Mouse (Mus musculus) lung, postnatal 10 days (tissue): Measurements from ENCODE around the gene Hpcal1.
"Not testable (repeated sequence)": the region's sequence is repeated elsewhere in the genome, so short reads cannot be mapped to it uniquely, and the experiment has no call there.

Source experiments
- DNase-seq: peaks from one replicate; pipeline ENCODE4 v3.0.0; 2021

Gene Hpcal1

GRCm38 (mm10) chr12:17742571-17743321 is 52.1 kb downstream of the Hpcal1 start:
- peak; percentile 53 for DNase-seq

- no peak for DNase-seq
These were observed 54.8 kb downstream of the Hpcal1 start for GRCm38 (mm10) chr12:17745431-17745830.

- DNase-seq: peak; percentile 91
These were observed 56.1 kb downstream of the Hpcal1 start for GRCm38 (mm10) chr12:17746725-17747124.

- peak; percentile 58 for DNase-seq
These were observed 56.8 kb downstream of the Hpcal1 start for GRCm38 (mm10) chr12:17747191-17748154.

GRCm38 (mm10) chr12:17748155-17748529 is 57.5 kb downstream of the Hpcal1 start:
- no peak for DNase-seq

GRCm38 (mm10) chr12:17749784-17750183 is 59.1 kb downstream of the Hpcal1 start:
- DNase-seq: no peak

DNA sequence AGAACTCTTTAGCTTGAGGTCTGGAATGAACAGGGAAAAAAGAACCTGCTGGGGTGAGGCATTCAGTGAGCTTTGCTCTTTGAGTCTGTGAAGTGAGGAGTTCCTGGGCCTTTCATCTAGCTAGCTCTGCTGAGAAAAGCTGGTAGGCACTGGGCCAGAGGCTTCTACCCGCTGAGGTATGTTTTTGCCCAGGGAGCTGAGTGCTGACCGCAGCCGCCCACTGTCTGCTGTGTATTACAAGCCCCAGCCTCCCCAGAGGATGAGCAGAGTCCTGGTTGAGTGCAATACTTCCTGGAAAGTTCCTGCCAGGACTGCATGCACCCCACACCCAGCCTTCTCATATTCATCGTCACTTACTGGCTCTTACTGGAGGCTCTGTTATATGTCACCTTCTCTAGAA is 59.8 kb downstream of the Hpcal1 start:
- DNase-seq: peak; percentile 63

GRCm38 (mm10) chr12:17752828-17753227 is 62.2 kb downstream of the Hpcal1 start:
- no peak for DNase-seq

DNA sequence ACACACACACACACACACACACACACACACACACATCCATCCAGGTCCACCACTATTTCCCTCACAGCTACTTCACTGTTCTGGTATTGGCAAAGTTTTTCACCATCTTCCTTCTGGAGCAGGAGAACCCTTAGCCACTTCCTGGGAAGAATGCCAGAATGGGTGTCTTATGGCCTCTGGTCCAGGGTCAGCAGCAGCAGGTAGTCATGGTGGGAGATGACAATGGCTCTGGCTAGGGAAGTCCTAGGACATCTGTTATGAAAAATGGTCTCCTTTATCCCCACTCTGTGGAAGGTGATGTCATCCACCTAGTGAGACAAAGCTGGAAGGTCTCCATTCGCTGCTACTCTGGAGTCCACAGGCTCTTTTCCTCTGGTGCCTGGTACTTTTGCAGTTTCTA is 64.1 kb downstream of the Hpcal1 start:
- DNase-seq: no peak

DNA sequence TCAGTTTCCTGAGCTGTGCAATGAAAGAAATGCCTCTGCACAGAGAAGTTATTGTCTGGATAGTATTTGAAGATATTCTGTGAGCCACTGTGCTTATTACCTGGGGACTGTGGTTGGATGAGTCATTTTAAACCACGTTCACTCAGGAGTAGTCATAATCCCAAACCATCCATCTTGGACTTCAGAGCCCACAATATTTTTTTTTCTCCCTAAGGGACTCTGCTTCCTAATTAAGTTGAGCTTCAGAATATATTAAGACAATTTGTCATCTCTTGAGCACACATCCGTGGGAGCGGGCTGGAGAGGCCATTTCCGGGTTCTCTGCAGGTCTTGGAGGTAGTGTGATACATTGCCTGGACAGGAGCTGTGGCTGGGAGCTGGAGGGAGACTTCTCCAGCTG is 66.2 kb downstream of the Hpcal1 start:
- DNase-seq: no peak

DNA sequence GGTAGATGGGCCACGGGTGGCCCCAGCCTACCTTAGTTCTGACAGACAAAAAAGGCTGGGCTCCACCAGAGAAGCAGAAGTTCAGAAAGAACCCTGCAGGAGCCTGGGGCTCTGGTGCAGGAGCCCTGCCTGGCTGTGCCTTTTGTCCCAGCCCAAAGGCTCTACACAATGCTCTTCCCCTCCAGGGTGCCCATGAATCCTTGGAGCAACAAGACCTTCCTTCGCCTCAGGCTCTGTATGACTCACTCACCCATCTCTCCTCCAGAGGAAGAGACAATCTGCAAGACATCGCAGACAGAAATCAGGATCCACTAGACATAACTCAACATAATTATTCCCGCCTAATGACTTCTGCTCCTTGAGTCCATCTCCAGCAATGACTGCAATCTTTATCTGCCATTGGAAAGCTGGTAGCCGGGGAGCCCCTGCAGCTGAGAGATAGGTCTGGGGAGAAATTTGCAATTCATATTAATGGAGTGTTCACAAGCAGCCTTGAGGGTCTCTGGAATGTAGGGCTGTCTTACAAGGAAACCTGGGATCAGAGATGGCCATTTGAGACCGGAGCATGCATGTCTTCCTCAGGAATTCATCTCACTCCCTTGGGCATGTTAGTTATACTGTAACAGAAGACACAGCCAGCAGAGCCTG is 71.8 kb downstream of the Hpcal1 start:
- no peak for DNase-seq

DNA sequence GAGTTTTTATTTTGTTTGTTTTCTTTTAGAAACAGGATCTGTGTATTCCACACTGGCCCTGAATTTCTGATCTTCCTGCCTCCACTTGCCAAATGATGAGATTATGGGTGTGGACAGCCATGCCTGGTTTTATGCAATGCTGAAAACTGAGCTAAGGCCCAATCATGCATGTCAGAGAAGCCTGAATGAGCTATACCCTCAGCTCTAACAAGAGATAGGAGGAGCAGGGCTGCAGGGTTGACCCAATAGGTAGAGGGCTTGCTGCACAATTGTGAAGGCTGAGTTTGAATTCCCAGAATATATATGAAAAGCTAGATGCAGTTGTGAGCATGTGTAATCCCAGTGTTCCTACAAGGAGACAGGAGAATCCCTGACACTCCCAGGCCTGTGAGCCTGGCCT is 72.4 kb downstream of the Hpcal1 start:
- DNase-seq: no peak

- DNase-seq: no peak
These were observed 73.3 kb downstream of the Hpcal1 start for GRCm38 (mm10) chr12:17764005-17764404.

DNA sequence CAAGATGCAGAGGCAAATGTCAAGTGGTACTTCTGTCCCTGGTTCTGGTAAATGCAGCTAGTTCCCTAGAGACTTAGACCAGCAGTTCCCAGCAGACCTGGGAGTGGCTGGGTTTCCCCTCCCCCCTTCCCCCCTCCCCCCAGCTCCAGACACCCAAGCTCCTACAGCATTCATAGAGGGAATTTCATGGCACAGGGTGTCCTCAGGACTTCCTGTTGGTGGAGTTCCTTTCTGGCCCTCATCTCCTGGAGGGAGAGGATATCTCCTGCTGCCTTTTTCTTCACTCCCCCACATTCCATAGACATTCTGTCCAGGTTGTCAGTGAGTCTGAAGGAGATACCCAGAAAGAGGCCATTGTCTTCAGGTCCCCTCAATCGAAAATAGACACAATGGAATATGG is 76.9 kb downstream of the Hpcal1 start:
- DNase-seq: not testable (repeated sequence)

DNA sequence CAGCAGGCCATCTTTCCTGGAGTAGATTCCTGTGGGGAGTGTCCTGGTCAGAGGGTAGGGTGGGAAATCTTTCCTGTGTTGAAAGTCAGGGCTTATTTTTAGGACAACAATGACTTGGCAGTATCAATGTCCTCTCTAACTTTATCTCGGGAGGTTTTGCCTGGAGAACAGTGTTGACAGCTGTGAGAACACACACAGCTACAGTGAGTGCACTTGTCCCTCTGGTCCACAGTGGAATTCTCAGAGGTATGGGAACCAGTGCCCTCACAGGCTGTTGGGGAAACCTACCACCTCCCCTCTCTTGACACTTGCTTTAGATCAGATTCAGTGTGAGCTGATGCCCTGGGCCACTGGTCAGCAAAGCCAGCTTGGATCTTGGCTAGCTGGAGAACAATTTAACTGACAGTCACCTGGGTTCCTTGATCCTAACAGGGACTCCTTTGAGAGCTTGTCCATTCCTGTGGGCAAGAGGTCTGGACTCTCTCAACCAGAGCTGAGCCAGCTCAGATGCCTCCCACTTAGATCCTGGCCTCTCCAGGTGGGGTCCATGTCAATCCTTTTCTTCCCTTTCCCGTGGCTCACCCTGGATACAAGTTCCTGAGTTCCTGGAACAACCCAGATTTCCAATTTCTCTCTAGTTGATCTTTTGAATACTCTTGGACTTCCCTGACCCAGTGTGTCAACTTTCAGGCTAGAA is 79.0 kb downstream of the Hpcal1 start:
- peak; percentile 40 for DNase-seq

- DNase-seq: peak; percentile 55
These were observed 79.9 kb downstream of the Hpcal1 start for GRCm38 (mm10) chr12:17770538-17770937.

GRCm38 (mm10) chr12:17773721-17774120 is 83.1 kb downstream of the Hpcal1 start:
- DNase-seq: peak; percentile 53

DNA sequence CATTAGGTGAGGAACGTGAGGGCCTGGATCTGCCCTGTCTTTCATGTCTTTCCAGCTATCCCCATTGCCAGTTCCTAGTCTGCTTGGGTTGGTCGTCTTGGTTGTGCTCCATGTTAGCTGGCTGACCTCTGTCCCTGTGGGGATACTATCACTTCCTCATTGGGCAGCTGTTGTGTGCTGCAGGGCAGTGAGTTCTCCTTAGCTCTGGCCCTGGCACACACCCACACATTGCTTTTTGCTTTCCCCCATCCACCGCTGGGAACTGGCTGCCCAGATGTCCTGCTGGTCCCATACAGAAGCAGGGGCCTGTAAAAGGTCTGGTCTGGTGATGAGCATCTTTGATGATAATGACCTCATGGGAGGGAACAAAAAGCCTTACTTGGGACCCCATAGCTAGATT is 84.2 kb downstream of the Hpcal1 start:
- not testable (repeated sequence) for DNase-seq

GRCm38 (mm10) chr12:17778320-17778719 is 87.7 kb downstream of the Hpcal1 start:
- peak; percentile 48 for DNase-seq

- no peak for DNase-seq
These were observed 88.4 kb downstream of the Hpcal1 start for GRCm38 (mm10) chr12:17779093-17779492.

DNA sequence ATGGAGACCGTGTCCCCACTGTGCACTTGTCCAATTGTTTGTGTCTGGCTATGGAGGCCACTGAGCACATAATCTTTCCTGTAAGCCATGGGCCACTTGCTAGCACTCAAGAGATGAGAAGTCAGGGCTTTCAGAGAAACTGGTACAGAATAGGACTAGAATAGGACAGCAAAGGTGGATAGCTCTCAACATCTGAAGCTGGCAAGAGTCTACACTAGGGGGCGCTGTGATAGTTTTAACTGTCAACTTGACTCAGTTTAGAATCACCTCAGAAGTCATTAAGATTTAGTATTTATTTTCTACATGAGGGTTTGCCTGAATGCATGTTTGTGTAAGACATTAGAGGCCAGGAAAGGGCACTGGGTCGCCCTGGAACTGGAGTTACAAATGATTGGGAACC is 98.8 kb downstream of the Hpcal1 start:
- no peak for DNase-seq

- DNase-seq: no peak
These were observed 100.5 kb downstream of the Hpcal1 start for GRCm38 (mm10) chr12:17791111-17791510.

- no peak for DNase-seq
These were observed 102.1 kb downstream of the Hpcal1 start for GRCm38 (mm10) chr12:17792756-17793155.
